Mouse (Mus musculus) testis, adult 2 months (tissue): ENCODE results near the gene Ube2cbp. TPM values are rescaled to one million over a fixed set of nuclear protein-coding genes. Genes with fewer than 3 reads are reported as not detected.

Experiments
- H3K27ac ChIP-seq: fragments of 200-500 bp; 2 replicates; pipeline ENCODE4 v1.5.1; 2012; ENCODE audit warnings: low read depth, low read length; ENCODE audit not compliant: control insufficient read depth, insufficient read depth
- H3K27me3 ChIP-seq: fragments of 200-500 bp; 2 replicates; pipeline ENCODE4 v1.6.1; 2012; ENCODE audit warnings: mild to moderate bottlenecking, low read length, moderate library complexity; ENCODE audit not compliant: control insufficient read depth, insufficient read depth
- H3K36me3 ChIP-seq: fragments of 200-500 bp; 2 replicates; pipeline ENCODE4 v1.6.1; 2012; ENCODE audit warnings: mild to moderate bottlenecking, low read length; ENCODE audit not compliant: control insufficient read depth, insufficient read depth
- H3K4me1 ChIP-seq: fragments of 200-500 bp; 2 replicates; pipeline ENCODE4 v1.6.1; 2012; ENCODE audit warnings: low read length; ENCODE audit not compliant: control insufficient read depth, insufficient read depth
- H3K4me3 ChIP-seq: fragments of 200-500 bp; 2 replicates; pipeline ENCODE4 v1.5.1; 2012; ENCODE audit warnings: low read depth, mild to moderate bottlenecking, low read length, moderate library complexity, mixed read lengths; ENCODE audit not compliant: control insufficient read depth
- CTCF ChIP-seq: fragments of 200-500 bp; IDR thresholded peaks from 2 replicates; pipeline ENCODE4 v1.5.1; 2012; ENCODE audit warnings: low read depth, mild to moderate bottlenecking, inconsistent platforms, low read length, moderate library complexity; ENCODE audit not compliant: control insufficient read depth, insufficient read depth, insufficient replicate concordance
- POLR2A ChIP-seq: fragments of 200-500 bp; IDR thresholded peaks from 2 replicates; pipeline ENCODE4 v1.6.1; 2012; ENCODE audit warnings: low read depth, mild to moderate bottlenecking, inconsistent platforms, low read length, moderate library complexity; ENCODE audit not compliant: control insufficient read depth
- polyA plus RNA-seq: library from polyadenylated mRNA; depleted of rRNA; stranded (reverse); fragments of >200 nt; gene quantifications from 2 replicates; pipeline ENCODE4 v1.2.3, GENCODE M21; 2012

Ube2cbp gene
- polyA plus RNA-seq, 1 experiment, result 0.89 TPM

- Histone ChIP-seq H3K36me3 (no peaks in the 10 kb centered on the region), H3K4me1 (no peaks in the 10 kb centered on the region), H3K27me3 (no peaks in the 10 kb centered on the region), H3K27ac (no peak overlapping the region), H3K4me3 (no peak overlapping the region)
- TF ChIP-seq CTCF (no peak), POLR2A (no peak)
Observed at GRCm38 (mm10) chr9:86435510-86435909, 29.2 kb downstream of the Ube2cbp start.

GRCm38 (mm10) chr9:86423331-86423730 is 41.4 kb downstream of the Ube2cbp start:
- Histone ChIP-seq H3K4me1 (no peaks in the 10 kb centered on the region), H3K27me3 (no peaks in the 10 kb centered on the region), H3K36me3 (no peaks in the 10 kb centered on the region), H3K27ac (no peak overlapping the region), H3K4me3 (no peak overlapping the region)
- no peak for TF ChIP-seq CTCF
- no peak for TF ChIP-seq POLR2A

- H3K4me1 ChIP-seq, result no peaks in the 10 kb centered on the region
- TF ChIP-seq POLR2A (no peak), CTCF (no peak)
- H3K36me3 ChIP-seq, result no peaks in the 10 kb centered on the region
- no peak overlapping the region for H3K27ac ChIP-seq
- no peak overlapping the region for H3K4me3 ChIP-seq
- no peaks in the 10 kb centered on the region for H3K27me3 ChIP-seq
Observed at GRCm38 (mm10) chr9:86419366-86419765, 45.4 kb downstream of the Ube2cbp start.

- Histone ChIP-seq H3K4me3 (no peak overlapping the region), H3K27me3 (no peaks in the 10 kb centered on the region), H3K36me3 (no peaks in the 10 kb centered on the region), H3K27ac (no peak overlapping the region), H3K4me1 (no peaks in the 10 kb centered on the region)
- TF ChIP-seq POLR2A, result no peak
- no peak for TF ChIP-seq CTCF
Observed at GRCm38 (mm10) chr9:86417971-86418370, 46.8 kb downstream of the Ube2cbp start.

- H3K27ac ChIP-seq, result no peak overlapping the region
- H3K27me3 ChIP-seq, result no peaks in the 10 kb centered on the region
- no peak overlapping the region for H3K4me3 ChIP-seq
- TF ChIP-seq POLR2A (no peak), CTCF (no peak)
- no peaks in the 10 kb centered on the region for H3K4me1 ChIP-seq
- H3K36me3 ChIP-seq, result no peaks in the 10 kb centered on the region
Observed at GRCm38 (mm10) chr9:86395785-86396184, 69.0 kb downstream of the Ube2cbp start.

- H3K4me1 ChIP-seq, result no peaks in the 10 kb centered on the region
- no peak overlapping the region for H3K4me3 ChIP-seq
- H3K36me3 ChIP-seq, result no peaks in the 10 kb centered on the region
- TF ChIP-seq POLR2A, result no peak
- TF ChIP-seq CTCF, result no peak
- H3K27ac ChIP-seq, result no peak overlapping the region
- no peaks in the 10 kb centered on the region for H3K27me3 ChIP-seq
Observed at GRCm38 (mm10) chr9:86395012-86395411, 69.7 kb downstream of the Ube2cbp start.

- no peaks in the 10 kb centered on the region for H3K27me3 ChIP-seq
- H3K27ac ChIP-seq, result no peak overlapping the region
- H3K36me3 ChIP-seq, result no peaks in the 10 kb centered on the region
- no peaks in the 10 kb centered on the region for H3K4me1 ChIP-seq
- H3K4me3 ChIP-seq, result no peak overlapping the region
- TF ChIP-seq POLR2A (no peak), CTCF (no peak)
Observed at GRCm38 (mm10) chr9:86393586-86394272, 71.0 kb downstream of the Ube2cbp start.
